In the genomic region with DNA sequence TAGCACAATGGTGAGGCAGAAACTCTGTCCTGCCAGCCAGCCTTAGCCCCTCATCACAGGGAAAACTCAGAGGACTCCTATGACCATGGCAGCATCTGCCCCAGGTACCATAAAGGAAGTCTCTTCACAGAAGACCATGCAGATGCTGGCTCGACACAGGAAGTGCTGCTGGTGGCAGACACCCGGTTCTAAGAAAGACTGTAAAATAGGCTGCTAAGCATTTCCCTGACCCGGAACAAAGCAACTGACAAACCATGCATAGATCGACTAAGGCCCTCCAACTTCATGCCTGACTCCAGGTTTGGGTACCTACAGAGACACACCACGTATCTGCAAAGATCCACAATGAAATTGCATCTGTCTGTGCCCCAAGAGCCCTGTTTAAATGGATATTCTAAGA, we compare ENCODE assay signal across 23 mouse cellular contexts.
DNase-seq lines count a peak whose midpoint lies in the region; ATAC-seq and TF ChIP-seq lines count a peak whose summit lies in the region.
"Had no signal": no experiment of that assay in that cellular context is flagged by ENCODE, and none has a peak within 500 bp of the region (broad histone marks: within the 10 kb centered on the region; RNA-seq: fewer than 3 reads in every experiment).

No protein-coding gene starts in this region.

- H3K36me3 ChIP-seq in midbrain, embryonic 11.5 days (ENCODE audit: control insufficient read depth, insufficient read depth, low read length), result no peaks in the 10 kb centered on the region
- H3K36me3 ChIP-seq in midbrain, postnatal 0 days (ENCODE audit: insufficient read depth, low read length), result no peaks in the 10 kb centered on the region
- no peaks in the 10 kb centered on the region for H3K36me3 ChIP-seq in midbrain, embryonic 14.5 days (ENCODE audit: control insufficient read depth, insufficient read depth, low read length)
- H3K36me3 ChIP-seq: hindbrain, embryonic 10.5 days; limb, embryonic 10.5 days; neural tube, embryonic 13.5 days had no signal

- ATAC-seq in midbrain, embryonic 11.5 days (ENCODE audit: low FRiP score), result no peak
- no peak for ATAC-seq in midbrain, postnatal 0 days (ENCODE audit: low FRiP score)
- ATAC-seq in CD4-positive, CD25-positive, alpha-beta regulatory T cell, adult 4 months, result peak; percentile 52
- no peak for ATAC-seq in midbrain, embryonic 14.5 days (ENCODE audit: low FRiP score, low TSS enrichment)
- ATAC-seq in erythroblast, adult 5-6 weeks (replicated peaks; ENCODE audit: low FRiP score, poor library complexity, severe bottlenecking), result no peak
- ATAC-seq: forebrain, embryonic 13.5 days had no signal

- H3K27me3 ChIP-seq in midbrain, embryonic 11.5 days (ENCODE audit: control insufficient read depth, insufficient read depth, low read length), result no peaks in the 10 kb centered on the region
- H3K27me3 ChIP-seq in midbrain, postnatal 0 days (ENCODE audit: insufficient read depth, low read length), result no peaks in the 10 kb centered on the region
- no peaks in the 10 kb centered on the region for H3K27me3 ChIP-seq in midbrain, embryonic 14.5 days (ENCODE audit: control insufficient read depth, insufficient read depth, low read length)
- H3K27me3 ChIP-seq: forebrain, embryonic 13.5 days; megakaryocyte, embryonic 14.5 days; neural tube, embryonic 13.5 days had no signal

- no peaks in the 10 kb centered on the region for H3K4me1 ChIP-seq in midbrain, embryonic 11.5 days (ENCODE audit: control insufficient read depth, insufficient read depth, low read length)
- H3K4me1 ChIP-seq in midbrain, postnatal 0 days (ENCODE audit: insufficient read depth, low read length), result no peaks in the 10 kb centered on the region
- no peaks in the 10 kb centered on the region for H3K4me1 ChIP-seq in midbrain, embryonic 14.5 days (ENCODE audit: control insufficient read depth, insufficient read depth, low read length)
- H3K4me1 ChIP-seq: forebrain, embryonic 13.5 days had no signal

- peak; percentile 84 for DNase-seq in midbrain, embryonic 11.5 days (ENCODE audit: low spot score, missing footprints)
- no peak for DNase-seq in midbrain, postnatal 0 days (ENCODE audit: low spot score)
- DNase-seq in naive thymus-derived CD4-positive, alpha-beta T cell, adult 2 months (ENCODE audit: low read depth), result peak; percentile 62
- DNase-seq in thymus, postnatal 14 days, result peak; percentile 70
- DNase-seq in adrenal gland, adult 18-20 months (ENCODE audit: low spot score in 2 of 2), result no peak
- no peak for DNase-seq in midbrain, embryonic 14.5 days
- DNase-seq: adrenal gland, postnatal 25 days; B cell, adult 2 months; cerebellum, adult 18-20 months; gastrocnemius, postnatal 14 days; heart, adult 2 months; kidney, adult 8-10 months; kidney, postnatal 25 days; lung, adult 18-20 months had no signal

- no peak overlapping the region for H3K4me2 ChIP-seq in midbrain, embryonic 11.5 days
- no peak overlapping the region for H3K4me2 ChIP-seq in midbrain, postnatal 0 days (ENCODE audit: low read depth, low read length, poor library complexity, severe bottlenecking)
- no peak overlapping the region for H3K4me2 ChIP-seq in midbrain, embryonic 14.5 days (ENCODE audit: low read length)
- H3K4me2 ChIP-seq: forebrain, embryonic 13.5 days; neural tube, embryonic 13.5 days had no signal

- H3K4me3 ChIP-seq in midbrain, embryonic 11.5 days (ENCODE audit: low read depth, low read length), result no peak overlapping the region
- H3K4me3 ChIP-seq in midbrain, postnatal 0 days (ENCODE audit: low read depth, low read length), result no peak overlapping the region
- no peak overlapping the region for H3K4me3 ChIP-seq in midbrain, embryonic 14.5 days (replicated peaks; ENCODE audit: low read depth, low read length)
- H3K4me3 ChIP-seq: erythroblast, embryonic 14.5 days; forebrain, embryonic 13.5 days; heart, adult 2 months; hindbrain, embryonic 10.5 days; left cerebral cortex, adult 2 months; limb, embryonic 10.5 days; megakaryocyte, embryonic 14.5 days; neural tube, embryonic 13.5 days had no signal

- 80% methylated on average over 5 of the region's 5 CpGs for WGBS in midbrain, embryonic 11.5 days
- WGBS in midbrain, postnatal 0 days, result 71% methylated on average over 5 of the region's 5 CpGs
- 79% methylated on average over 5 of the region's 5 CpGs for WGBS in midbrain, embryonic 14.5 days

- TF ChIP-seq CTCF in midbrain, postnatal 0 days (IDR thresholded peaks at IDR 0.05), result no peak

- no peak overlapping the region for H3K9ac ChIP-seq in midbrain, embryonic 11.5 days (ENCODE audit: low read length)
- no peak overlapping the region for H3K9ac ChIP-seq in midbrain, postnatal 0 days (replicated peaks; ENCODE audit: low read length, poor library complexity, severe bottlenecking)
- no peak overlapping the region for H3K9ac ChIP-seq in midbrain, embryonic 14.5 days (replicated peaks; ENCODE audit: low read length)
- H3K9ac ChIP-seq: neural tube, embryonic 13.5 days had no signal

- no peak overlapping the region for H3K27ac ChIP-seq in midbrain, embryonic 11.5 days (ENCODE audit: low read depth, low read length)
- H3K27ac ChIP-seq in midbrain, postnatal 0 days (ENCODE audit: low read depth, low read length), result no peak overlapping the region
- no peak overlapping the region for H3K27ac ChIP-seq in midbrain, embryonic 14.5 days (replicated peaks; ENCODE audit: low read depth, low read length)
- H3K27ac ChIP-seq: forebrain, embryonic 13.5 days; heart, adult 2 months; hindbrain, embryonic 10.5 days; left cerebral cortex, adult 2 months; limb, embryonic 10.5 days; neural tube, embryonic 13.5 days had no signal

- no peaks in the 10 kb centered on the region for H3K9me3 ChIP-seq in midbrain, embryonic 11.5 days (ENCODE audit: control insufficient read depth, low read length)
- H3K9me3 ChIP-seq in midbrain, postnatal 0 days (ENCODE audit: low read length), result no peaks in the 10 kb centered on the region
- H3K9me3 ChIP-seq in midbrain, embryonic 14.5 days (ENCODE audit: control insufficient read depth, low read length), result no peaks in the 10 kb centered on the region
- H3K9me3 ChIP-seq: forebrain, embryonic 13.5 days; hindbrain, embryonic 10.5 days; limb, embryonic 10.5 days; megakaryocyte, embryonic 14.5 days; neural tube, embryonic 13.5 days had no signal

Comparison
In these comparisons a context has a peak if more than half of its experiments do, and no peak if none do; other contexts are left out.
1. DNase-seq: peak in midbrain, embryonic 11.5 days (single experiment), naive thymus-derived CD4-positive, alpha-beta T cell, adult 2 months (single experiment) and thymus, postnatal 14 days (single experiment); none in midbrain, postnatal 0 days (single experiment), adrenal gland, adult 18-20 months (0 of 2) and midbrain, embryonic 14.5 days (single experiment).